Mouse (Mus musculus) neural tube, embryonic 12.5 days (tissue): ENCODE measurements around the gene Adamts15. TPM values are rescaled to one million over a fixed set of nuclear protein-coding genes. Genes with fewer than 3 reads are reported as not detected.

Experiments
- ATAC-seq: fragments of 200-750 bp; cut with Nextera tagmentation; 2 replicates; pipeline ENCODE4 v1.8.0; 2017; ENCODE audit warnings: low read depth, mild to moderate bottlenecking, moderate TSS enrichment, moderate library complexity; ENCODE audit not compliant: low FRiP score
- H3K27ac ChIP-seq: fragments of 300-500 bp; sonication (generic); 2 replicates; pipeline ENCODE4 v1.5.1; 2016
- H3K27me3 ChIP-seq: fragments of 300-500 bp; sonication (generic); replicated peaks from 2 replicates; pipeline ENCODE4 v1.6.1; 2016; ENCODE audit warnings: mild to moderate bottlenecking
- H3K36me3 ChIP-seq: fragments of 300-500 bp; sonication (generic); 2 replicates; pipeline ENCODE4 v1.6.1; 2016; ENCODE audit warnings: mild to moderate bottlenecking
- H3K4me1 ChIP-seq: fragments of 300-500 bp; sonication (generic); 2 replicates; pipeline ENCODE4 v1.6.1; 2016
- H3K4me2 ChIP-seq: fragments of 300-500 bp; sonication (generic); replicated peaks from 2 replicates; pipeline ENCODE4 v1.6.1; 2016; ENCODE audit warnings: mild to moderate bottlenecking
- H3K4me3 ChIP-seq: fragments of 300-500 bp; sonication (generic); 2 replicates; pipeline ENCODE4 v1.5.1; 2016
- H3K9ac ChIP-seq: fragments of 300-500 bp; sonication (generic); 2 replicates; pipeline ENCODE4 v1.6.1; 2016; ENCODE audit warnings: mild to moderate bottlenecking
- H3K9me3 ChIP-seq: fragments of 300-500 bp; sonication (generic); 2 replicates; pipeline ENCODE4 v1.6.1; 2016; ENCODE audit warnings: mild to moderate bottlenecking
- WGBS: fragments of 180-500 bp; shearing (Covaris S2); methylation state at CpG from one replicate; pipeline ENCODE4 v1.1.7; 2016; 5-methylcytosine and 5-hydroxymethylcytosine counted together
- polyA plus RNA-seq: library from polyadenylated mRNA; unstranded; fragments of >200 nt; fragmentation: Nextera tagmentation; extraction: Ambion mirVana; gene quantifications from 2 replicates; pipeline ENCODE4 v1.2.1, GENCODE M21; 2016

Adamts15 gene
- polyA plus RNA-seq, 1 experiment from 2014 or later = 8.4 TPM

GRCm38 (mm10) chr9:30849444-30849843 lies 72.8 kb downstream of the Adamts15 start:
- no peaks in the 10 kb centered on the region for H3K4me1 ChIP-seq
- no peaks in the 10 kb centered on the region for H3K9me3 ChIP-seq
- H3K27me3 ChIP-seq = no peaks in the 10 kb centered on the region
- H3K36me3 ChIP-seq = no peaks in the 10 kb centered on the region
- H3K4me3 ChIP-seq = no peak overlapping the region
- no peak overlapping the region for H3K4me2 ChIP-seq
- H3K9ac ChIP-seq = no peak overlapping the region
- H3K27ac ChIP-seq = no peak overlapping the region
- no peak for ATAC-seq
- WGBS = 92% methylated on average over 8 of the region's 8 CpGs

Other genes starting within 250 kb of the Adamts15 start
- gene Adamts8, start 20.1 kb upstream of the Adamts15 start, polyA plus RNA-seq = 1.2 TPM in 2 replicates
- 6.7 and 7.3 TPM in 2 replicates for gene Zbtb44, start 108.2 kb upstream of the Adamts15 start, polyA plus RNA-seq
- gene St14, start 209.4 kb upstream of the Adamts15 start, polyA plus RNA-seq = 1.3 and 1.4 TPM in 2 replicates